ENCODE assay signal across 8 mouse cellular contexts in the genomic region with DNA sequence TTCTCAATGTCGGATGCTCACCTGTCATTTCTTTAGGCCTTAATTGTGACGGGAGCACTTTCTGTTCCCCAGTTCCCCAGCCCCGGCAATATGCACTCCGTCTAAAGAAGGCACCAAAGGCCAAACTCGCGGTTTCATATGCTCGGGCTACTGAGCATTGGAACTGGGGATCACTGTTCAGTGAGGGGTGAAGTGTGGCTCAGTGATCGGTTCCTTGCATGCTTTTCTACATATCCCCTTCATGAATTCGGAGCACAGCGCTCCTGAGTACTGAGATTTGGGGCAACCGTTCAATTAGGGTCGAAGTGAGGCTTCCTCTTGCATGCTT. TPM values are rescaled to one million over a fixed set of nuclear protein-coding genes. Genes with fewer than 3 reads are reported as not detected.
A peak's percentile ranks its signal among the peaks of the same experiment; 100 is the strongest.
DNase-seq lines count a peak whose midpoint lies in the region; ATAC-seq and TF ChIP-seq lines count a peak whose summit lies in the region.

No protein-coding gene starts in this region.

- 12% methylated on average over 12 of the region's 12 CpGs for WGBS in kidney, embryonic 15.5 days
- WGBS in hindbrain, postnatal 0 days = 17% methylated on average over 12 of the region's 12 CpGs
- 15% methylated on average over 12 of the region's 12 CpGs for WGBS in midbrain, embryonic 15.5 days

- no peaks in the 10 kb centered on the region for H3K27me3 ChIP-seq in kidney, embryonic 15.5 days
- H3K27me3 ChIP-seq in hindbrain, postnatal 0 days (ENCODE audit: insufficient read depth, low read length) = no peaks in the 10 kb centered on the region
- H3K27me3 ChIP-seq in midbrain, embryonic 15.5 days (replicated peaks) = no peaks in the 10 kb centered on the region

- peak; percentile 41; the same call in 1 of the 2 replicates for ATAC-seq in kidney, embryonic 15.5 days (replicated peaks; ENCODE audit: low FRiP score)
- ATAC-seq in hindbrain, postnatal 0 days = peak; percentile 44
- peak; percentile 49 for ATAC-seq in midbrain, embryonic 15.5 days (replicated peaks)
- ATAC-seq in erythroid progenitor cell, adult 5-6 weeks (replicated peaks; ENCODE audit: low FRiP score, poor library complexity, severe bottlenecking) = no peak

- no peak for TF ChIP-seq CTCF in hindbrain, postnatal 0 days (IDR thresholded peaks at IDR 0.05; ENCODE audit: low read depth)

- no peaks in the 10 kb centered on the region for H3K9me3 ChIP-seq in kidney, embryonic 15.5 days (replicated peaks)
- H3K9me3 ChIP-seq in hindbrain, postnatal 0 days (ENCODE audit: low read length) = no peaks in the 10 kb centered on the region
- H3K9me3 ChIP-seq in midbrain, embryonic 15.5 days = no peaks in the 10 kb centered on the region

- peak overlapping the region; percentile 92 for H3K4me3 ChIP-seq in kidney, embryonic 15.5 days (replicated peaks)
- peak overlapping the region; percentile 66 for H3K4me3 ChIP-seq in brown adipose tissue, adult 24 weeks (ENCODE audit: insufficient read depth, low read depth, low read length)
- peak overlapping the region; percentile 90 for H3K4me3 ChIP-seq in hindbrain, postnatal 0 days (ENCODE audit: low read length)
- peak overlapping the region; percentile 84 for H3K4me3 ChIP-seq in midbrain, embryonic 15.5 days

- no peak for DNase-seq in kidney, adult 9 months
- DNase-seq in hindbrain, postnatal 0 days (ENCODE audit: low spot score) = no peak
- DNase-seq in cerebellum, postnatal 36 days = no peak
- DNase-seq in B cell, adult 2 months = no peak

- H3K9ac ChIP-seq in kidney, embryonic 15.5 days = peak overlapping the region; percentile 81
- peak overlapping the region; percentile 93 for H3K9ac ChIP-seq in hindbrain, postnatal 0 days (replicated peaks; ENCODE audit: low read length)
- H3K9ac ChIP-seq in midbrain, embryonic 15.5 days = peak overlapping the region; percentile 74

- H3K4me2 ChIP-seq in kidney, embryonic 15.5 days = peak overlapping the region; percentile 79
- peak overlapping the region; percentile 70 for H3K4me2 ChIP-seq in hindbrain, postnatal 0 days (ENCODE audit: low read depth, low read length)
- H3K4me2 ChIP-seq in midbrain, embryonic 15.5 days = peak overlapping the region; percentile 58

- H3K27ac ChIP-seq in kidney, embryonic 15.5 days = no peak overlapping the region
- no peak overlapping the region for H3K27ac ChIP-seq in brown adipose tissue, adult 24 weeks (replicated peaks; ENCODE audit: low read depth, low read length)
- peak overlapping the region; percentile 93 for H3K27ac ChIP-seq in hindbrain, postnatal 0 days
- H3K27ac ChIP-seq in midbrain, embryonic 15.5 days = peak overlapping the region; percentile 87

- H3K36me3 ChIP-seq in kidney, embryonic 15.5 days = 0 out of 2 replicates have a peak, but pooled peaks cover 6% of the 10 kb centered on the region
- no peaks in the 10 kb centered on the region for H3K36me3 ChIP-seq in hindbrain, postnatal 0 days (ENCODE audit: insufficient read depth, low read length)
- H3K36me3 ChIP-seq in midbrain, embryonic 15.5 days (replicated peaks) = no peaks in the 10 kb centered on the region

- peaks cover 18% of the 10 kb centered on the region for H3K4me1 ChIP-seq in kidney, embryonic 15.5 days
- H3K4me1 ChIP-seq in brown adipose tissue, adult 24 weeks (ENCODE audit: control insufficient read depth, insufficient read depth, insufficient read length, low read length) = 0 out of 2 replicates have a peak, but pooled peaks cover 4% of the 10 kb centered on the region
- peaks cover 3% of the 10 kb centered on the region; the same call in 1 of the 2 replicates for H3K4me1 ChIP-seq in hindbrain, postnatal 0 days (ENCODE audit: insufficient read depth, low read length)
- H3K4me1 ChIP-seq in midbrain, embryonic 15.5 days = peaks cover 26% of the 10 kb centered on the region

RNA-seq across cellular contexts. Expression of gene Aldh5a1, which starts 0.3 kb away (rescaled TPM):
- polyA plus RNA-seq in kidney, embryonic 15.5 days (2015; fragmentation: Nextera tagmentation; extraction: Ambion mirVana) = 7.8 and 7.9 TPM in 2 replicates
- polyA plus RNA-seq in brown adipose tissue, adult 24 weeks (2012; ENCODE audit: insufficient read depth, insufficient read length, missing spikeins) = 16.3 and 18.4 TPM in 2 replicates
- total RNA-seq in hindbrain, postnatal 0 days (2014; rRNA removed) = 46.3 and 53.9 TPM in 2 replicates
- polyA plus RNA-seq in hindbrain, postnatal 0 days (2015; fragmentation: Nextera tagmentation; extraction: Ambion mirVana) = 16.2 and 16.9 TPM in 2 replicates
- polyA plus RNA-seq in midbrain, embryonic 15.5 days (2015; fragmentation: Nextera tagmentation; extraction: Ambion mirVana) = 12.5 and 12.6 TPM in 2 replicates
- total RNA-seq in erythroid progenitor cell, adult 5-6 weeks (2015; ENCODE audit: low replicate concordance) = not detected in 2 replicates
- total RNA-seq in erythroid progenitor cell, adult 5-6 weeks (2017; ENCODE audit: low replicate concordance) = 0.13 TPM in 1 of 2 replicates, not detected in the other

RNA-seq across cellular contexts. Expression of gene Gpld1, which starts 5.1 kb away (rescaled TPM):
- 0.84 and 1.2 TPM in 2 replicates for polyA plus RNA-seq in kidney, embryonic 15.5 days (2015; fragmentation: Nextera tagmentation; extraction: Ambion mirVana)
- polyA plus RNA-seq in brown adipose tissue, adult 24 weeks (2012; ENCODE audit: insufficient read depth, insufficient read length, missing spikeins) = 2.2 and 6.7 TPM in 2 replicates
- 5.4 and 8.4 TPM in 2 replicates for total RNA-seq in hindbrain, postnatal 0 days (2014; rRNA removed)
- polyA plus RNA-seq in hindbrain, postnatal 0 days (2015; fragmentation: Nextera tagmentation; extraction: Ambion mirVana) = 3.0 and 3.3 TPM in 2 replicates
- polyA plus RNA-seq in midbrain, embryonic 15.5 days (2015; fragmentation: Nextera tagmentation; extraction: Ambion mirVana) = 2.0 and 3.0 TPM in 2 replicates
- total RNA-seq in erythroid progenitor cell, adult 5-6 weeks (2015; ENCODE audit: low replicate concordance) = not detected in 2 replicates
- total RNA-seq in erythroid progenitor cell, adult 5-6 weeks (2017; ENCODE audit: low replicate concordance) = 0.77 TPM in 1 of 2 replicates, not detected in the other

Comparison
In these comparisons a context has a peak if more than half of its experiments do, and no peak if none do; other contexts are left out.
1. H3K27ac ChIP-seq: peak in hindbrain, postnatal 0 days (single experiment) and midbrain, embryonic 15.5 days (single experiment); none in kidney, embryonic 15.5 days (single experiment) and brown adipose tissue, adult 24 weeks (single experiment).
2. Peak in every context shown above with its lines, with median percentiles within 50 percentile points of each other: H3K4me2 ChIP-seq, H3K4me3 ChIP-seq and H3K9ac ChIP-seq.